Mouse (Mus musculus) myocyte (in vitro differentiated cells): ENCODE results near the gene Ugt1a7c. TPM values are rescaled to one million over a fixed set of nuclear protein-coding genes. Genes with fewer than 3 reads are reported as not detected.

Source experiments
- H3K27me3 ChIP-seq: one replicate; pipeline ENCODE4 v1.6.1; 2011; ENCODE audit not compliant: control insufficient read depth, insufficient read depth, insufficient read length
- H3K36me3 ChIP-seq: one replicate; pipeline ENCODE4 v1.6.1; 2011; ENCODE audit not compliant: control insufficient read depth, insufficient read depth
- H3K4me2 ChIP-seq: one replicate; pipeline ENCODE4 v1.6.1; 2011; ENCODE audit warnings: low read depth, control low read depth
- H3K4me3 ChIP-seq: one replicate; pipeline ENCODE4 v1.5.1; 2011; ENCODE audit warnings: mild to moderate bottlenecking, control low read depth, moderate library complexity
- H3K79me2 ChIP-seq: one replicate; pipeline ENCODE4 v1.6.1; 2011; ENCODE audit not compliant: control insufficient read depth, insufficient read depth
- H3ac ChIP-seq: one replicate; pipeline ENCODE4 v1.6.1; 2011; ENCODE audit not compliant: control insufficient read depth, insufficient read length
- CEBPB ChIP-seq: IDR thresholded peaks from 2 replicates; pipeline ENCODE4 v1.6.1; 2011; ENCODE audit warnings: mild to moderate bottlenecking, moderate library complexity; ENCODE audit not compliant: poor library complexity, insufficient read depth, severe bottlenecking
- E2F4 ChIP-seq: IDR thresholded peaks from one replicate; pipeline ENCODE4 v1.6.1; 2011; ENCODE audit warnings: mild to moderate bottlenecking, control low read depth, moderate library complexity; ENCODE audit not compliant: insufficient read depth
- MAX ChIP-seq: IDR thresholded peaks from one replicate; pipeline ENCODE4 v1.6.1; 2011; ENCODE audit warnings: low read depth, mild to moderate bottlenecking, control low read depth
- MYOD1 ChIP-seq, 3 experiments: IDR thresholded peaks; one replicate each; pipeline ENCODE4 v1.6.1; 2011; ENCODE audit warnings: control low read depth in 2 of 3, low read depth in 2 of 3, mild to moderate bottlenecking in 2 of 3, moderate library complexity in 1 of 3; ENCODE audit not compliant: insufficient read length in 2 of 3, control insufficient read depth in 1 of 3
- MYOG ChIP-seq, 3 experiments: IDR thresholded peaks; one replicate each; pipeline ENCODE4 v1.6.1; 2011; ENCODE audit warnings: control low read depth in 2 of 3, low read depth in 2 of 3, mild to moderate bottlenecking in 2 of 3; ENCODE audit not compliant: insufficient read length in 2 of 3, control insufficient read depth in 1 of 3, insufficient read depth in 1 of 3
- POLR2A ChIP-seq: IDR thresholded peaks from one replicate; pipeline ENCODE4 v1.6.1; 2011; ENCODE audit warnings: low read depth, mild to moderate bottlenecking, control low read depth, moderate library complexity; ENCODE audit not compliant: insufficient read length
- POLR2AphosphoS2 ChIP-seq: IDR thresholded peaks from one replicate; pipeline ENCODE4 v1.6.1; 2011; ENCODE audit warnings: low read depth, control low read depth; ENCODE audit not compliant: insufficient read length
- REST ChIP-seq: IDR thresholded peaks from one replicate; pipeline ENCODE4 v1.6.1; 2011; ENCODE audit warnings: mild to moderate bottlenecking, control low read depth, moderate library complexity; ENCODE audit not compliant: insufficient read depth, insufficient read length
- SRF ChIP-seq: IDR thresholded peaks from one replicate; pipeline ENCODE4 v1.6.1; 2011; ENCODE audit warnings: low read depth; ENCODE audit not compliant: control insufficient read depth, insufficient read length
- TCF12 ChIP-seq: IDR thresholded peaks from one replicate; pipeline ENCODE4 v1.6.1; 2011; ENCODE audit warnings: mild to moderate bottlenecking, control low read depth; ENCODE audit not compliant: poor library complexity, insufficient read depth, severe bottlenecking
- TCF3 ChIP-seq: IDR thresholded peaks from one replicate; pipeline ENCODE4 v1.6.1; 2011; ENCODE audit warnings: low read depth, control low read depth; ENCODE audit not compliant: insufficient read length
- USF1 ChIP-seq: IDR thresholded peaks from one replicate; pipeline ENCODE4 v1.6.1; 2011; ENCODE audit warnings: low read depth, mild to moderate bottlenecking, control low read depth, moderate library complexity
- polyA plus RNA-seq: library from polyadenylated mRNA; unstranded; fragments of >200 nt; fragmentation: generic; extraction: Trizol; gene quantifications from one replicate; pipeline ENCODE4 v1.2.1, GENCODE M21; 2012; ENCODE audit warnings: missing spikeins

Gene Ugt1a7c
- polyA plus RNA-seq, 1 experiment: 0.18 TPM

DNA sequence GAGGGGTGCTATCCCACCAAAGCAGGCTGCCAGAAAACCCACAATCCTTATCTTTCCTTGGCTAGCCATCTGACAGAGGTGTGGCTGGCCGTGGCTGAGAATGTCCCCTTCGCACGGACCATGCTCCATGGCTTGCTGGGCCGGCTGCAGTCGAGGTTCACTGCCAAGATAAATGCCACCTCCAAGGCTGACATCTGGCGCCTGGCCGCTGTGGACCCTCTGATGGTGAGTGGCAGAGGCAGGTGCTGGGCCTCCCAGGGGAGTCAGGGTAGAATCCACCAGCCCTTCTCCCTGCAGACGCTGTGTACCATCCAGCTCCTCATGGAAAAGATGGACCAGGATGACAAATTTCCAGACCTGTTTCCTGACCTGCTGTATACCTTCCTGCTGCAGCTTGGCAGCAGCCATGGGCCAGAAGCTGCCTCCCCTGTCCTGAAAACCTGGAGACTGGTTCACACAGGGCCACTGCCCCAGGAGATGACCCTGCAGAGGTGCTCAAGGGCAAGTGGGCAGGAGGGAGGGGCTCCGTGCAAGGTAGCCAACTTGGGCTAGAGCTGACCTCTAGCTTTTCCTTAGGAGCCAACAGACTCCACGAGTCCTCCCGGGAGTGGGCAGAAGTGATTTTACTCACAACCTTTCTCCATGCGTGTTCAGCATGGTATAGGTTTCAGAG is 160.1 kb downstream of the Ugt1a7c start:
- Histone ChIP-seq H3K36me3 (no peaks in the 10 kb centered on the region), H3K4me3 (no peak overlapping the region), H3K79me2 (no peaks in the 10 kb centered on the region), H3ac (no peak overlapping the region), H3K27me3 (peaks cover 5% of the 10 kb centered on the region), H3K4me2 (peak overlapping the region; percentile 0)
- peak; percentile 63 for TF ChIP-seq TCF12
- no peak for TF ChIP-seq E2F4
- no peak for TF ChIP-seq MYOD1 (IDR thresholded peaks at IDR 0.05; ENCODE audit: control insufficient read depth in 1 of 3, insufficient read length in 2 of 3, low read depth in 2 of 3)
- no peak for TF ChIP-seq USF1
- no peak for TF ChIP-seq CEBPB

DNA sequence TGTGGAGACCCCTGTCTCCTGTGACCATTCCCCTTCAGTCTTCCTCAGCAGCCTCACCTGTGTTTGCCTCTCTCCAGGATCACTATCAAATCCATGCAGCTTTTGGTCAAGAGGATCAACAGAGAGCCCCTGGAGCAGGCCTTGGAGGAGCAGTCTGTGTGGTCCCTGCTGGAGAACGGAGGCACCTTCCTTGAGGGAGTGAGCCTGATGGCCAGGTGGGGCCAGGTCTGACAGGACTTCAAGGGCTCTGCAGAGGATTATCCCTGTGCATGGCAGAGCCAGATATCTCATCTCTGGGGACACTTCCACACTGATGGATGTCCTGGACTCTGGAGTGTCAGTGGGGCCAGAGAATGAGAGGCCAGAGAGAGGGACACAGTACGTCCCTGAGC is 160.6 kb downstream of the Ugt1a7c start:
- Histone ChIP-seq H3K27me3 (peaks cover 4% of the 10 kb centered on the region), H3K4me2 (no peak overlapping the region), H3K79me2 (no peaks in the 10 kb centered on the region), H3K36me3 (no peaks in the 10 kb centered on the region), H3ac (no peak overlapping the region), H3K4me3 (no peak overlapping the region)
- TF ChIP-seq MYOG (IDR thresholded peaks at IDR 0.05; ENCODE audit: control insufficient read depth in 1 of 3, insufficient read depth in 1 of 3, insufficient read length in 2 of 3, low read depth in 2 of 3) (no peak), USF1 (no peak), MYOD1 (IDR thresholded peaks at IDR 0.05; ENCODE audit: control insufficient read depth in 1 of 3, insufficient read length in 2 of 3, low read depth in 2 of 3) (no peak), E2F4 (no peak), POLR2A (no peak), MAX (no peak), TCF3 (no peak), POLR2AphosphoS2 (no peak), CEBPB (no peak), SRF (no peak), TCF12 (no peak), REST (no peak)

DNA sequence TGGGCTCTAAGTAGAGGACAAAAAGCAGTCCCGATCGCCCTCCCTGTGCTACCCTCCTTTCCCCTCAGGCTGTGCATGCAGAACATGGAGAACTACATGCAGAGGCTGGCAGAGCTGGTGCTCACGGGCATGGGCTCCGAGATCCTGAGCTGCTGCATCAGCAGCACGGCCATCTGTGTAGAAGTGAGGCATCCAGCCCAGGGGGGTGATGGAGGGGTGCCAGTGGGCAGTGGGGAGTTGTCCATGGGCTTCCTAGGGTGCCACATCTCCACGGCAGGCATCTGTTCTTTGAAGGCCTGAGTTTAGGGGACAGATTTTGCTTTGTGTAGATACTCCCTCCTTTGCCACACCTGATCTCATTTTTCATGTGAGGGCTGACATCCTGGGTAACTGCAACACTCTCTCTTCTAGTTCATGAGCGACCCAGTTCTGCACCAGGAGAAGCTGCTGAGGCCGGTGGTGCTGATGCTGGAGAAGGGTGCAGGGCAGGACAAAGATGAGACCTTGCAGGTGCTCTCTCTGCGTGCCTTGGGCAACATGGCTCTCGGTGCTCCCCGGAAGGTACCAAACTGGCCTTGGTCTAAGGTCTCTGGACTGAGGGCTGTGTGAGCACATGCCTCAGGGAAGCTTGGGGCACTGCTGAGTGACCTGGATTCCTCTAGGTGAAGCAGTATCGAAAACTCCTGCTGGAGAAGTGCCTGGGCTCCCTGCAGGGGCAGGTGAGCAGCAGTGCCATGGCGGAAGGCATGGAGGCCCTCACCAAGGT is 161.3 kb downstream of the Ugt1a7c start:
- peaks cover 2% of the 10 kb centered on the region for H3K27me3 ChIP-seq
- no peak overlapping the region for H3K4me3 ChIP-seq
- TF ChIP-seq MAX (no peak), MYOG (IDR thresholded peaks at IDR 0.05; ENCODE audit: control insufficient read depth in 1 of 3, insufficient read depth in 1 of 3, insufficient read length in 2 of 3, low read depth in 2 of 3) (no peak), TCF12 (no peak), TCF3 (no peak), SRF (no peak), REST (no peak), USF1 (no peak)
- no peaks in the 10 kb centered on the region for H3K36me3 ChIP-seq
- H3ac ChIP-seq: no peak overlapping the region
- no peak overlapping the region for H3K4me2 ChIP-seq
- H3K79me2 ChIP-seq: no peaks in the 10 kb centered on the region

DNA sequence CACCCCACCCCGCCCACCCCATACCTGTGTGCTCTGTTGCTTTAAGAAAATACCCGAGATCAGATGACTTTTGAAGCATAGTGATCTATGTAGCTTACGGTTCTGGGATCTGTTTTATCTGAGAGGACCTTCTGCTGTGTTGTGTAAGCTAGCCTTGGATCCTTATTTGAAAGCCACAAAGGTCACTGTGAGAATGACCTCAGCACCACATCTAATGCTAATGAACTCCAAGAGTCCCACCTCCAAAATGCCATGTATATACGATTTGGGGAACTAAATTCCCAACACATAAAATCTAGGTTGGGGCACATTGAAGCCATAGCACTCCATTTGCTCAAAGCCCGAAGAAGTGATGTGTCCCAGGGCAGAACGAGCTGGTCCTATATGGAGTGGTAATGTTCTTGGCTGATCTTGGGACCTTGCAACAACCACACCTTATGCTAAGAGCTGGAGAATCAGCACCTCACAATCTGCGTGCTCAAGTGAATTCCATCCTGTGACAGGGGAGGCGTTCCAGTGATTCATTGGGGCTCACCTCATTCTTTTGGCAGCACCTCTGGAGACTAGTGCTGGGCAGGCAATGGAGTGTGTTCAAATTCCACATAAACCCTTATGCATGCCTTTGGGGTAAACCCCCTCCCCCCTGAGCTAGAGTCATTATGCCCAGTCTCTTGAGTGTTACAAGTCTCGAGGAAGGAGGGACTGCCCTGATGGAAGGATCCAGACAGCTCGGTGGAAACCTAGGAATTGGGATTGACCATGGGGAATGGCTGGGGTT is 162.2 kb downstream of the Ugt1a7c start:
- Histone ChIP-seq H3ac (no peak overlapping the region), H3K4me2 (no peak overlapping the region), H3K27me3 (no peaks in the 10 kb centered on the region), H3K79me2 (no peaks in the 10 kb centered on the region), H3K4me3 (no peak overlapping the region), H3K36me3 (no peaks in the 10 kb centered on the region)
- no peak for TF ChIP-seq E2F4
- no peak for TF ChIP-seq TCF3
- TF ChIP-seq POLR2AphosphoS2: no peak
- TF ChIP-seq TCF12: no peak
- no peak for TF ChIP-seq POLR2A
- no peak for TF ChIP-seq USF1
- no peak for TF ChIP-seq MYOD1 (IDR thresholded peaks at IDR 0.05; ENCODE audit: control insufficient read depth in 1 of 3, insufficient read length in 2 of 3, low read depth in 2 of 3)
- no peak for TF ChIP-seq MAX
- TF ChIP-seq CEBPB: no peak
- TF ChIP-seq REST: no peak
- TF ChIP-seq SRF: no peak
- TF ChIP-seq MYOG (IDR thresholded peaks at IDR 0.05; ENCODE audit: control insufficient read depth in 1 of 3, insufficient read depth in 1 of 3, insufficient read length in 2 of 3, low read depth in 2 of 3): no peak

DNA sequence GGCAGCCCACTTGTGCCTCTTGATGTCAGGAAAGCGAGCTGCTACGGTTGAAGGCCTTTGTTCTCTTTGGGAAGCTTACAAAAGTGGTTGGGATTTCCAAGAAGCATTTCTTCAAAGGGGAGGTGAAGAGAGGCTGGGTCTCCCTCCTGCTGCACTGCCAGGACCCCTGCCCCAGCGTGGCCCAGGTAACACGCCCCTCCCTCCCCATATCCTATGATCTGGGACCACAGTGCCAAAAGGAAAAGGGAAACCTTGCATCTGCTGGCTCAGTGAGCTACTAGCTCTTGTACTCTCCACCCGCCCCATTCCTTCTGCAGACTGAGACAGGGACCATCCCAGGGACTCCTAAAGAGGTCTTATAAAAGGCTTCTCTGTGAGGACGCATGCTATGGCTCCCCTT is 162.8 kb downstream of the Ugt1a7c start:
- Histone ChIP-seq H3K27me3 (no peaks in the 10 kb centered on the region), H3ac (no peak overlapping the region), H3K79me2 (no peaks in the 10 kb centered on the region), H3K4me3 (no peak overlapping the region), H3K36me3 (peaks cover under 1% of the 10 kb centered on the region), H3K4me2 (no peak overlapping the region)
- no peak for TF ChIP-seq REST
- no peak for TF ChIP-seq MYOG (IDR thresholded peaks at IDR 0.05; ENCODE audit: control insufficient read depth in 1 of 3, insufficient read depth in 1 of 3, insufficient read length in 2 of 3, low read depth in 2 of 3)
- no peak for TF ChIP-seq SRF
- TF ChIP-seq E2F4: no peak
- no peak for TF ChIP-seq CEBPB
